31 mouse cellular contexts compared by ENCODE assay signal in genomic region chr10:126894061-126894460, GRCm38 (mm10).
"Had no signal": no experiment of that assay in that cellular context is flagged by ENCODE, and none has a peak within 500 bp of the region (broad histone marks: within the 10 kb centered on the region; RNA-seq: fewer than 3 reads in every experiment).

No protein-coding gene starts in this region.

- H3K9ac ChIP-seq: limb, embryonic 12.5 days; limb, embryonic 13.5 days; limb, embryonic 15.5 days; liver, embryonic 12.5 days; liver, embryonic 13.5 days; liver, embryonic 14.5 days; liver, embryonic 15.5 days; liver, postnatal 0 days; lung, embryonic 14.5 days; lung, embryonic 15.5 days; midbrain, embryonic 12.5 days; midbrain, embryonic 15.5 days; neural tube, embryonic 12.5 days had no signal

- H3K9me3 ChIP-seq: limb, embryonic 10.5 days; limb, embryonic 12.5 days; limb, embryonic 13.5 days; limb, embryonic 15.5 days; liver, embryonic 13.5 days; liver, embryonic 15.5 days; lung, embryonic 15.5 days; midbrain, embryonic 12.5 days; midbrain, embryonic 15.5 days; neural tube, embryonic 12.5 days had no signal

- ATAC-seq: liver, embryonic 12.5 days; liver, postnatal 0 days; lung, postnatal 0 days; midbrain, embryonic 15.5 days; midbrain, embryonic 16.5 days had no signal

- H3K4me2 ChIP-seq: limb, embryonic 12.5 days; limb, embryonic 13.5 days; limb, embryonic 15.5 days; liver, embryonic 11.5 days; liver, embryonic 12.5 days; liver, embryonic 13.5 days; liver, embryonic 15.5 days; lung, embryonic 14.5 days; lung, embryonic 15.5 days; midbrain, embryonic 12.5 days; midbrain, embryonic 15.5 days; neural tube, embryonic 12.5 days had no signal

- H3K27me3 ChIP-seq: limb, embryonic 12.5 days; limb, embryonic 13.5 days; limb, embryonic 15.5 days; liver, embryonic 12.5 days; liver, embryonic 13.5 days; liver, embryonic 15.5 days; lung, embryonic 15.5 days; megakaryocyte, embryonic 14.5 days; midbrain, embryonic 12.5 days; midbrain, embryonic 15.5 days; neural tube, embryonic 12.5 days had no signal

- H3K4me3 ChIP-seq: left cerebral cortex, adult 2 months; limb, embryonic 10.5 days; limb, embryonic 12.5 days; limb, embryonic 13.5 days; limb, embryonic 15.5 days; liver, embryonic 12.5 days; liver, embryonic 13.5 days; liver, embryonic 15.5 days; lung, embryonic 15.5 days; megakaryocyte, embryonic 14.5 days; midbrain, embryonic 10.5 days; midbrain, embryonic 12.5 days; midbrain, embryonic 15.5 days; myocyte; neural tube, embryonic 12.5 days had no signal

- DNase-seq: left cerebral cortex, postnatal 4 days; liver; liver, embryonic 13.5 days; liver, postnatal 0 days; lung, adult 18-20 months; lung, adult 2 months; lung, embryonic 14.5 days; lung, postnatal 10 days; lung, postnatal 14 days; lung, postnatal 36 days; lung, postnatal 4 days; midbrain, embryonic 14.5 days had no signal

- H3K27ac ChIP-seq: left cerebral cortex, adult 2 months; limb, embryonic 10.5 days; limb, embryonic 12.5 days; limb, embryonic 13.5 days; limb, embryonic 15.5 days; liver, embryonic 12.5 days; liver, embryonic 13.5 days; liver, embryonic 14.5 days; liver, embryonic 15.5 days; lung, embryonic 15.5 days; macrophage; midbrain, embryonic 10.5 days; midbrain, embryonic 12.5 days; midbrain, embryonic 15.5 days; neural tube, embryonic 12.5 days had no signal

- H3K4me1 ChIP-seq: limb, embryonic 10.5 days; limb, embryonic 12.5 days; limb, embryonic 13.5 days; limb, embryonic 15.5 days; lung, embryonic 15.5 days; megakaryocyte, embryonic 14.5 days; midbrain, embryonic 10.5 days; midbrain, embryonic 12.5 days; midbrain, embryonic 15.5 days; neural tube, embryonic 12.5 days had no signal
